Mouse (Mus musculus) olfactory bulb, adult 2 months (tissue): Measurements from ENCODE around the gene Arl8a. TPM values are rescaled to one million over a fixed set of nuclear protein-coding genes. Genes with fewer than 3 reads are reported as not detected.
"Not testable (repeated sequence)": the region's sequence is repeated elsewhere in the genome, so short reads cannot be mapped to it uniquely, and the experiment has no call there.

Experiments used
- H3K27ac ChIP-seq: fragments of 200-500 bp; 2 replicates; pipeline ENCODE4 v1.5.1; 2012; ENCODE audit warnings: low read depth, low read length; ENCODE audit not compliant: insufficient read depth
- H3K4me1 ChIP-seq: fragments of 200-500 bp; 2 replicates; pipeline ENCODE4 v1.6.1; 2012; ENCODE audit warnings: low read length; ENCODE audit not compliant: control insufficient read depth, insufficient read depth
- H3K4me3 ChIP-seq: fragments of 200-500 bp; 2 replicates; pipeline ENCODE4 v1.5.1; 2012; ENCODE audit warnings: mild to moderate bottlenecking, low read depth, low read length, moderate library complexity; ENCODE audit not compliant: insufficient read depth
- CTCF ChIP-seq: fragments of 200-500 bp; IDR thresholded peaks from 2 replicates; pipeline ENCODE4 v1.5.1; 2012; ENCODE audit warnings: low read depth, mild to moderate bottlenecking, low read length, moderate library complexity; ENCODE audit not compliant: insufficient read depth
- POLR2A ChIP-seq: fragments of 200-500 bp; IDR thresholded peaks from 2 replicates; pipeline ENCODE4 v1.6.1; 2012; ENCODE audit warnings: mild to moderate bottlenecking, low read depth, low read length, moderate library complexity; ENCODE audit not compliant: insufficient read depth
- WGBS: fragments of 180-500 bp; shearing (Covaris S2); methylation state at CpG from one replicate; pipeline ENCODE4 v1.1.7; 2018; 5-methylcytosine and 5-hydroxymethylcytosine counted together
- polyA plus RNA-seq: library from polyadenylated mRNA; stranded (reverse); fragments of >200 nt; gene quantifications from 2 replicates; pipeline ENCODE4 v1.2.4, GENCODE M21; 2012; ENCODE audit warnings: low replicate concordance; ENCODE audit not compliant: missing spikeins, insufficient read depth, insufficient read length

Gene Arl8a
- polyA plus RNA-seq, 1 experiment, result not detected

- WGBS, result 45% methylated on average over 8 of the region's 8 CpGs
- no peak overlapping the region for H3K4me3 ChIP-seq
These were observed 39.8 kb downstream of the Arl8a start for GRCm38 (mm10) chr1:135186427-135186826.

GRCm38 (mm10) chr1:135187016-135187415 is 40.4 kb downstream of the Arl8a start:
- WGBS, result 56% methylated on average over 2 of the region's 2 CpGs
- peaks cover 17% of the 10 kb centered on the region for H3K4me1 ChIP-seq
- not testable (repeated sequence) for H3K4me3 ChIP-seq, H3K27ac ChIP-seq

More at GRCm38 (mm10) chr1:135186427-135186826, 39.8 kb downstream of the Arl8a start:
- Histone ChIP-seq H3K27ac (no peak overlapping the region), H3K4me1 (peaks cover 17% of the 10 kb centered on the region)
- TF ChIP-seq POLR2A (no peak), CTCF (no peak)

GRCm38 (mm10) chr1:135188197-135188596 is 41.6 kb downstream of the Arl8a start:
- no peak overlapping the region for H3K4me3 ChIP-seq
- H3K4me1 ChIP-seq, result peaks cover 13% of the 10 kb centered on the region
- no peak for TF ChIP-seq CTCF
- 9% methylated on average over 3 of the region's 3 CpGs for WGBS
- H3K27ac ChIP-seq, result no peak overlapping the region

GRCm38 (mm10) chr1:135189186-135189585 is 42.6 kb downstream of the Arl8a start:
- H3K27ac ChIP-seq, result no peak overlapping the region
- TF ChIP-seq CTCF, result no peak
- no peak for TF ChIP-seq POLR2A
- WGBS, result 92% methylated on average over 4 of the region's 4 CpGs
- peaks cover 4% of the 10 kb centered on the region for H3K4me1 ChIP-seq
- no peak overlapping the region for H3K4me3 ChIP-seq

- WGBS, result 82% methylated on average over 5 of the region's 5 CpGs
- H3K4me3 ChIP-seq, H3K27ac ChIP-seq, H3K4me1 ChIP-seq: not testable (repeated sequence)
These were observed 47.7 kb downstream of the Arl8a start for GRCm38 (mm10) chr1:135194335-135194734.

- no peak overlapping the region for H3K27ac ChIP-seq
- H3K4me1 ChIP-seq, result peaks cover 3% of the 10 kb centered on the region; the same call in 1 of the 2 replicates
- H3K4me3 ChIP-seq, result no peak overlapping the region
- TF ChIP-seq POLR2A (no peak), CTCF (no peak)
- 90% methylated on average over 6 of the region's 6 CpGs for WGBS
These were observed 49.4 kb downstream of the Arl8a start for GRCm38 (mm10) chr1:135195907-135196440.

- no peak overlapping the region for H3K27ac ChIP-seq
- 67% methylated on average over 5 of the region's 5 CpGs for WGBS
- H3K4me1 ChIP-seq, result peaks cover 3% of the 10 kb centered on the region; the same call in 1 of the 2 replicates
- H3K4me3 ChIP-seq, result no peak overlapping the region
- no peak for TF ChIP-seq CTCF
- TF ChIP-seq POLR2A, result no peak
These were observed 51.8 kb downstream of the Arl8a start for GRCm38 (mm10) chr1:135198412-135198811.

GRCm38 (mm10) chr1:135199014-135199819 is 52.6 kb downstream of the Arl8a start:
- TF ChIP-seq CTCF, result no peak
- TF ChIP-seq POLR2A, result no peak
- 35% methylated on average over 21 of the region's 21 CpGs for WGBS
- Histone ChIP-seq H3K4me1 (peaks cover 3% of the 10 kb centered on the region; the same call in 1 of the 2 replicates), H3K27ac (no peak overlapping the region), H3K4me3 (no peak overlapping the region)

GRCm38 (mm10) chr1:135200400-135200799 is 53.8 kb downstream of the Arl8a start:
- peaks cover 3% of the 10 kb centered on the region; the same call in 1 of the 2 replicates for H3K4me1 ChIP-seq
- TF ChIP-seq POLR2A (no peak), CTCF (no peak)
- 83% methylated on average over 4 of the region's 4 CpGs for WGBS
- no peak overlapping the region for H3K4me3 ChIP-seq
- no peak overlapping the region for H3K27ac ChIP-seq
